Mouse (Mus musculus) bone marrow macrophage, adult 2 months (primary cell): ENCODE measurements around the gene Gm20708.

Experiments
- CTCF ChIP-seq: IDR thresholded peaks from 2 replicates; pipeline ENCODE4 v1.5.1; 2012; ENCODE audit warnings: low read depth, mild to moderate bottlenecking, low read length, moderate library complexity
- POLR2A ChIP-seq: IDR thresholded peaks from 2 replicates; pipeline ENCODE4 v1.6.1; 2012; ENCODE audit warnings: mild to moderate bottlenecking, low read depth, low read length, borderline replicate concordance

GRCm38 (mm10) chr11:117765361-117765760 is 44.1 kb upstream of the Gm20708 start:
- no peak for TF ChIP-seq CTCF
- TF ChIP-seq POLR2A = no peak
